Mouse (Mus musculus) limb, embryonic 10.5 days (tissue): Measurements from ENCODE around the gene Tmem159. TPM values are rescaled to one million over a fixed set of nuclear protein-coding genes. Genes with fewer than 3 reads are reported as not detected.

ENCODE experiments used
- DNase-seq: peaks from one replicate; pipeline ENCODE4 v3.0.0-alpha.2; 2017; ENCODE audit warnings: low spot score
- H3K27ac ChIP-seq: fragments of 300-500 bp; sonication (generic); 2 replicates; pipeline ENCODE4 v1.5.1; 2016; ENCODE audit warnings: mild to moderate bottlenecking
- H3K27me3 ChIP-seq: fragments of 300-500 bp; sonication (generic); 2 replicates; pipeline ENCODE4 v1.6.1; 2016; ENCODE audit warnings: low read depth, mild to moderate bottlenecking; ENCODE audit not compliant: poor library complexity, severe bottlenecking
- H3K36me3 ChIP-seq: fragments of 300-500 bp; sonication (generic); 2 replicates; pipeline ENCODE4 v1.6.1; 2016; ENCODE audit warnings: mild to moderate bottlenecking, moderate library complexity
- H3K4me1 ChIP-seq: fragments of 300-500 bp; sonication (generic); 2 replicates; pipeline ENCODE4 v1.6.1; 2016
- H3K4me3 ChIP-seq: fragments of 300-500 bp; sonication (generic); 2 replicates; pipeline ENCODE4 v1.5.1; 2016; ENCODE audit warnings: mild to moderate bottlenecking, moderate library complexity
- H3K9me3 ChIP-seq: fragments of 300-500 bp; sonication (generic); replicated peaks from 2 replicates; pipeline ENCODE4 v1.6.1; 2016; ENCODE audit warnings: mild to moderate bottlenecking
- WGBS: fragments of 180-500 bp; shearing (Covaris S2); methylation state at CpG from one replicate; pipeline ENCODE4 v1.1.7; 2016; 5-methylcytosine and 5-hydroxymethylcytosine counted together
- polyA plus RNA-seq: library from polyadenylated mRNA; unstranded; fragments of >200 nt; fragmentation: Nextera tagmentation; extraction: Ambion mirVana; gene quantifications from 2 replicates; pipeline ENCODE4 v1.2.1, GENCODE M21; 2016

Tmem159 gene
- polyA plus RNA-seq, 1 experiment from 2014 or later: 13.6 TPM

DNA sequence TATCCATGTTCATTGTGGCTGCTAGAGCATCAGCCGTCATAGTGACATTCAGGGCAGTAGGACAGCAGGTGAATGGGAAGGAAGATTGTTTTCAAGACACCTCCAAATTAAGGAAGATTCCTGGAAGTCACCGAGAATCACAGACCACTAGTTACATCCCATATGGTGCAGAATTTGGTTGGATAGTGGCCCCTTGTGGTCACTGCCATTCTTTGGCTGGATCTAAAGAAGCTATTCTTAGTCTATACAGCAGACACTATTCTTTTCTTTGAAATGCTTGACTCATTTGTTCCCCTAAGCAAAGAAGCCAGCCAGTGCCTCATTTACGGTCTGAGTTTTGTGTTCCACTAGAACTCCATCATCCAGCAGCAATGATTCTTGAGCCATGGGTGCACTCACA is 2.8 kb downstream of the Tmem159 start:
- Histone ChIP-seq H3K4me1 (peaks cover 16% of the 10 kb centered on the region), H3K9me3 (no peaks in the 10 kb centered on the region), H3K27me3 (peaks cover 12% of the 10 kb centered on the region; the same call in 1 of the 2 replicates), H3K27ac (no peak overlapping the region), H3K36me3 (no peaks in the 10 kb centered on the region), H3K4me3 (no peak overlapping the region)
- WGBS: 76% methylated on average over 3 of the region's 3 CpGs
- DNase-seq: no peak

GRCm38 (mm10) chr7:120106356-120106755 is 4.2 kb downstream of the Tmem159 start:
- H3K4me1 ChIP-seq: peaks cover 16% of the 10 kb centered on the region
- no peak overlapping the region for H3K27ac ChIP-seq
- WGBS: 92% methylated on average over 2 of the region's 2 CpGs
- DNase-seq: no peak
- peaks cover 12% of the 10 kb centered on the region; the same call in 1 of the 2 replicates for H3K27me3 ChIP-seq
- no peaks in the 10 kb centered on the region for H3K9me3 ChIP-seq
- no peak overlapping the region for H3K4me3 ChIP-seq
- H3K36me3 ChIP-seq: no peaks in the 10 kb centered on the region

GRCm38 (mm10) chr7:120109676-120110075 is 7.5 kb downstream of the Tmem159 start:
- no peak for DNase-seq
- H3K4me3 ChIP-seq: no peak overlapping the region
- no peaks in the 10 kb centered on the region for H3K9me3 ChIP-seq
- H3K27me3 ChIP-seq: no peaks in the 10 kb centered on the region
- 78% methylated on average over 5 of the region's 5 CpGs for WGBS
- no peaks in the 10 kb centered on the region for H3K36me3 ChIP-seq
- H3K27ac ChIP-seq: no peak overlapping the region
- H3K4me1 ChIP-seq: no peaks in the 10 kb centered on the region

GRCm38 (mm10) chr7:120116976-120117375 is 14.8 kb downstream of the Tmem159 start:
- Histone ChIP-seq H3K9me3 (no peaks in the 10 kb centered on the region), H3K4me1 (no peaks in the 10 kb centered on the region), H3K27ac (no peak overlapping the region), H3K36me3 (no peaks in the 10 kb centered on the region; the same call in 1 of the 2 replicates), H3K27me3 (no peaks in the 10 kb centered on the region), H3K4me3 (no peak overlapping the region)
- 87% methylated on average over 5 of the region's 5 CpGs for WGBS
- no peak for DNase-seq

- H3K36me3 ChIP-seq: no peaks in the 10 kb centered on the region; the same call in 1 of the 2 replicates
- no peak overlapping the region for H3K27ac ChIP-seq
- WGBS: 43% methylated on average over 6 of the region's 6 CpGs
- no peaks in the 10 kb centered on the region for H3K4me1 ChIP-seq
- no peaks in the 10 kb centered on the region for H3K9me3 ChIP-seq
- no peak overlapping the region for H3K4me3 ChIP-seq
- H3K27me3 ChIP-seq: no peaks in the 10 kb centered on the region
- DNase-seq: no peak
These were observed 15.4 kb downstream of the Tmem159 start for GRCm38 (mm10) chr7:120117529-120117928.

- WGBS: 94% methylated on average over 4 of the region's 4 CpGs
- Histone ChIP-seq H3K27ac (no peak overlapping the region), H3K27me3 (no peaks in the 10 kb centered on the region), H3K4me3 (no peak overlapping the region), H3K4me1 (peaks cover 31% of the 10 kb centered on the region), H3K36me3 (no peaks in the 10 kb centered on the region; the same call in 1 of the 2 replicates), H3K9me3 (no peaks in the 10 kb centered on the region)
- DNase-seq: no peak
These were observed 21.6 kb downstream of the Tmem159 start for GRCm38 (mm10) chr7:120123776-120124175.

DNA sequence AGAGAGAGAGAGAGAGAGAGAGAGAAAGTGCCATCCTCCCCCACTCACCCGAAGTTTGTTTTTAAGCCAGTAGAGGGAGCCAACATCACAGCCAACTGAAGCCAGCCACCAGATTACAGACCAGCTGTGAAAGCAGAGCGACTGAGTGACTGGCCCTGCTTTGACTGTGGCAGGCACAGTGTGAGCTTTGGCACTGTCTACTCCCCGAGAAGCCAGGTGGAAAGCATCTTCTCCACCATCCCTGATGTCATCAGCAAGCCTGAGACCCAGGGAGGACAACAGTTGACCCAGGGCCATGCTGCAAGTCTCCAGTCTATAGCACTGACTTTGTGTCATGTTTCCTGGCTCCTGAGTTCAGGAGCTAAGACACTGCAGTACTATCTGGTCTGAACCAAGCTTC is 22.7 kb downstream of the Tmem159 start:
- Histone ChIP-seq H3K27ac (0 out of 2 replicates have a peak overlapping the region, but pooled peaks have one; percentile 36), H3K27me3 (no peaks in the 10 kb centered on the region), H3K4me3 (no peak overlapping the region), H3K4me1 (peaks cover 31% of the 10 kb centered on the region), H3K36me3 (no peaks in the 10 kb centered on the region; the same call in 1 of the 2 replicates), H3K9me3 (no peaks in the 10 kb centered on the region)
- peak; percentile 78 for DNase-seq
- WGBS: 0% methylated on average over 3 of the region's 3 CpGs

DNA sequence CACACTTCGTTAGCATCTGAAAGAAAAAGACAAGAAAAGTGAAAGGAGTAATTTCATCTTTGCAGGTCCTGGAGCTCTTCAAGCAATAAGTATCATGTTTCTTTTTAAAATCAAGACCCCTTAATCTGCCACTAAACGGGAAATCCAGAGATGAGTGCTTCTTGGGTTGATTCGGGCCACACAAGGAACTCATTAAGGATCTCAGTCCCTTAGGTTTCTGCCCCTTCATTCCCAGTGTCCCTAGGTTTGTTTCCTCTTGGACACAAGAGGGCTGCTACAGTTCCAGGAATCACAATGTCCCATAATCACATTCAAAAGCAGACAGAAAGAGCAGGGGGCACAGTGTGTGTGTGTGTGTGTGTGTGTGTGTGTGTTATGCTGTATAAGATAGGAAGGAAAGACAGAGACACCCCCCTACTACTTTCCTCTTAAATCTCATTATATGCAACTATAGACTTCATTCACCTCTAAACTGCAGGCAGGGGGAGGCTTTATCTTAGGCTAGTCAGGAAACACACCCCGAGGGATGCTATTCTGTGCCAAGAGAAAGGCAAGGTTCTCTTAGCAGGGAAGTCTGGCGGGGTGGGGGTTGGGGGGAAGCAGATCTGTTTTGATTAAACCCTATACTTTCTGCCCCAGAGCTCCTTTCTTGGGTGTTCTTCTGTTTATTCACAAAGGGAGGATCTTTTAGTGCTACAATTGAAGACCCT is 25.0 kb downstream of the Tmem159 start:
- H3K27me3 ChIP-seq: no peaks in the 10 kb centered on the region
- H3K36me3 ChIP-seq: no peaks in the 10 kb centered on the region
- no peak overlapping the region for H3K4me3 ChIP-seq
- H3K4me1 ChIP-seq: peaks cover 31% of the 10 kb centered on the region
- H3K27ac ChIP-seq: peak overlapping the region; percentile 80
- H3K9me3 ChIP-seq: no peaks in the 10 kb centered on the region
- 27% methylated on average over 5 of the region's 5 CpGs for WGBS
- DNase-seq: no peak

DNA sequence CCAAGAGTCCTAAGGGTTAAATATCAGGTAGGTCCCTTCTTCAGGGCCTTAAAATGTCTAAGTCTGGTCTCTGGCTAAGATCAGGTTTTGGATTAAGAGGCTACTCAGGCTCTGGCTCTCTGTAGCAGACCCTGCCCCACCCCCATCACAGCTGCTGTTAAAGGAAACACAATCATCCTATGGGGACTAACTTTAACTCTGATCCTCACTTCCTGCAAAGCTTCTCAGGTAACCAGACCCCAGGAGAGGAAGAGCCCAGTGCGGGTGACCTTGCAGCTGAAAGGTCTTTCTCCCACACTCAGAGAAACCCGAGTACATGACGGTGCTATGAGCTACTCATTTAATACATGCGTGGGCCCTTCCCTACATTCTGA is 25.5 kb downstream of the Tmem159 start:
- H3K27me3 ChIP-seq: no peaks in the 10 kb centered on the region
- H3K4me1 ChIP-seq: peaks cover 31% of the 10 kb centered on the region
- H3K27ac ChIP-seq: peak overlapping the region; percentile 80
- H3K4me3 ChIP-seq: no peak overlapping the region
- H3K36me3 ChIP-seq: no peaks in the 10 kb centered on the region
- 24% methylated on average over 4 of the region's 4 CpGs for WGBS
- DNase-seq: peak; percentile 58
- no peaks in the 10 kb centered on the region for H3K9me3 ChIP-seq

- Histone ChIP-seq H3K4me3 (no peak overlapping the region), H3K36me3 (no peaks in the 10 kb centered on the region), H3K4me1 (peaks cover 31% of the 10 kb centered on the region), H3K9me3 (no peaks in the 10 kb centered on the region), H3K27me3 (no peaks in the 10 kb centered on the region), H3K27ac (no peak overlapping the region)
- 87% methylated on average over 4 of the region's 4 CpGs for WGBS
- DNase-seq: no peak
These were observed 26.8 kb downstream of the Tmem159 start for GRCm38 (mm10) chr7:120128951-120129350.

GRCm38 (mm10) chr7:120142743-120143142 is 40.6 kb downstream of the Tmem159 start:
- WGBS: 89% methylated on average over 1 of the region's 1 CpGs

DNA sequence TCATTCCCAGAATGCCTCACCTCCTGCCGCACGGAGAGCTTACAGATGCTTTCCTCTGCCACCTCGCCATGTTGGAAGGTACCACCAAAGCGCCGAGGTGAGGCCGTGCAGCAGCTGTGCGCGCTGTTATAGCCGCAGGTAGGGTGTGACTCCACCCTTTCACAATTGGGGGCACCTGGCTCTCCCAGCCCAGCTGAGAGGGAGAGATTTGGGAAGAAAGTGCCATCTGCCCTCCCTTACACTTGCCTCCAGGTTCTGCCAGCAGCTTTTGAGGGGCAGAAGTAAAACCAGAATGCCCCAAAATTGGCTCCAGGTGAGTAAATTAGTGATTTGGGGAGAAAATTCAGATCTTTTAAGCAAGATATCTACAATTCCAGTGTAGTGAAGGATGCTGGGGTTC is 43.0 kb downstream of the Tmem159 start, which contains the start of gene Zp2:
Gene Zp2 (minus strand): TSS at position 101 of the 400 bp plus-strand sequence.
- Histone ChIP-seq H3K36me3 (no peaks in the 10 kb centered on the region), H3K27me3 (no peaks in the 10 kb centered on the region), H3K4me3 (no peak within 1 kb of the TSS), H3K27ac (no peak within 1 kb of the TSS), H3K4me1 (0 out of 2 replicates have a peak, but pooled peaks cover 3% of the 10 kb centered on the region), H3K9me3 (no peaks in the 10 kb centered on the region)
- DNase-seq: no peak
- WGBS: 66% methylated on average over 9 of the region's 9 CpGs

More at GRCm38 (mm10) chr7:120142743-120143142, 40.6 kb downstream of the Tmem159 start:
- H3K27me3 ChIP-seq: no peaks in the 10 kb centered on the region
- H3K36me3 ChIP-seq: no peaks in the 10 kb centered on the region
- H3K4me3 ChIP-seq: no peak overlapping the region
- DNase-seq: no peak
- no peak overlapping the region for H3K27ac ChIP-seq
- H3K4me1 ChIP-seq: no peaks in the 10 kb centered on the region
- no peaks in the 10 kb centered on the region for H3K9me3 ChIP-seq

DNA sequence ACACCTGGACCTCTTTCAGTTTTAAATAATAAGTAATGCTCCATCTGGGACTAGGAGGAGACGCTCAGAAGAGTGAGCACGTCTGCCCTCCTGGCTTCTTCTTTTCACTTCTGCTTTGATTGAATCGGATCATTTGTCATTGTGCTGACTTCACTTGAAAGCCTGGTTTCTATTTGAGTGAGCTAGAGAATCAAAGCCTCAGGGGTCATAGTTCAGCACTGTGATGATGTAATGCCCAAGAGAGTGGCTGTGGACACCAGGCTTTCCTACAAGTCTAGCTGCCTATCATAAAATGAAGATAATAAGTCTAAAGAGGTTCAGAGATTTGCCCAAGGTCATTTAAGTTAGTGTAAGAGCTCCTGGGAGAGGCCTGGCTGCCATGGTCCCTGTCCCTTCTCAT is 48.1 kb downstream of the Tmem159 start:
- H3K9me3 ChIP-seq: no peaks in the 10 kb centered on the region
- peaks cover 6% of the 10 kb centered on the region; the same call in 1 of the 2 replicates for H3K4me1 ChIP-seq
- no peak overlapping the region for H3K27ac ChIP-seq
- WGBS: 19% methylated on average over 3 of the region's 3 CpGs
- no peak for DNase-seq
- H3K27me3 ChIP-seq: no peaks in the 10 kb centered on the region
- H3K4me3 ChIP-seq: no peak overlapping the region
- H3K36me3 ChIP-seq: no peaks in the 10 kb centered on the region
